Mouse (Mus musculus): ENCODE data around the gene Nt5c1b.

DNA sequence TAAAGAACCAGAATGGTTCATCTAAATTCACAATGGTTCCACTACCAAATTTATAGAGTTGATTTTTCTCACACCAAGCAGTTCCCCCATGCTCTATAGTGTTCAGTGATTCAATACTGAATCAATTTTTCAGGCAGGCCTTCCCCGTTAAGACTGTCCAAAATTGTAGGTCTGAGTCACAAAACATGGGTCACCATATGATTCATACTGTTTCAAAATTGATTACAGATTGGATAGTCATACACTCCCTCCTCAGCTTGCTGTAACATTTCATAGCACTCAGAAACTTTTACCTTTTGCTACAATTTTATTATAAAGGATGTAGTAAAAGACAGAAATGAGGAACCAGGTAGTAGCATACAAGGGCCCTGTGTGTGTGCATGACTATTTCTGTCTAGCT lies 41.7 kb downstream of the Nt5c1b start:
- TF ChIP-seq TAL1 (IDR thresholded peaks at IDR 0.05; ENCODE audit: low read length), result no peak
- no peak for TF ChIP-seq GATA1 (IDR thresholded peaks at IDR 0.05; ENCODE audit: low read length)
